Mouse (Mus musculus) hindbrain, embryonic 16.5 days (tissue): ENCODE results near the gene Ugcg. TPM values are rescaled to one million over a fixed set of nuclear protein-coding genes. Genes with fewer than 3 reads are reported as not detected.

Experiments used
- ATAC-seq: fragments of 200-750 bp; cut with Nextera tagmentation; 2 replicates; pipeline ENCODE4 v1.8.0; 2017; ENCODE audit warnings: moderate TSS enrichment, moderate library complexity
- H3K27ac ChIP-seq: fragments of 300-500 bp; sonication (generic); 2 replicates; pipeline ENCODE4 v1.5.1; 2014; ENCODE audit warnings: low read depth, mild to moderate bottlenecking, control low read depth, low read length, moderate library complexity
- H3K27me3 ChIP-seq: fragments of 300-500 bp; sonication (generic); replicated peaks from 2 replicates; pipeline ENCODE4 v1.6.1; 2014; ENCODE audit warnings: low read length; ENCODE audit not compliant: control insufficient read depth, insufficient read depth
- H3K36me3 ChIP-seq: fragments of 300-500 bp; sonication (generic); 2 replicates; pipeline ENCODE4 v1.6.1; 2014; ENCODE audit warnings: mild to moderate bottlenecking, low read length, moderate library complexity, mixed read lengths; ENCODE audit not compliant: control insufficient read depth, insufficient read depth
- H3K4me1 ChIP-seq: fragments of 300-500 bp; sonication (generic); 2 replicates; pipeline ENCODE4 v1.6.1; 2014; ENCODE audit warnings: low read depth, low read length; ENCODE audit not compliant: control insufficient read depth, insufficient read depth
- H3K4me2 ChIP-seq: fragments of 300-500 bp; sonication (generic); 2 replicates; pipeline ENCODE4 v1.6.1; 2014; ENCODE audit warnings: mild to moderate bottlenecking, low read length, control low read depth, moderate library complexity
- H3K4me3 ChIP-seq: fragments of 300-500 bp; sonication (generic); 2 replicates; pipeline ENCODE4 v1.5.1; 2014; ENCODE audit warnings: mild to moderate bottlenecking, low read length, control low read depth, moderate library complexity
- H3K9ac ChIP-seq: fragments of 300-500 bp; sonication (generic); 2 replicates; pipeline ENCODE4 v1.6.1; 2014; ENCODE audit warnings: low read depth, mild to moderate bottlenecking, control low read depth, low read length, moderate library complexity
- H3K9me3 ChIP-seq: fragments of 300-500 bp; sonication (generic); 2 replicates; pipeline ENCODE4 v1.6.1; 2014; ENCODE audit warnings: mild to moderate bottlenecking, low read length, moderate library complexity; ENCODE audit not compliant: control insufficient read depth
- WGBS: fragments of 180-500 bp; shearing (Covaris S2); extraction: QIAGEN DNeasy Blood & Tissue Kit; methylation state at CpG from one replicate; pipeline ENCODE4 v1.1.7; 2014; 5-methylcytosine and 5-hydroxymethylcytosine counted together
- polyA plus RNA-seq: library from polyadenylated mRNA; unstranded; fragments of >200 nt; fragmentation: Nextera tagmentation; extraction: Ambion mirVana; gene quantifications from 2 replicates; pipeline ENCODE4 v1.2.1, GENCODE M21; 2015

Ugcg gene
- polyA plus RNA-seq, 1 experiment from 2014 or later: 15.8 TPM

- Histone ChIP-seq H3K36me3 (no peaks in the 10 kb centered on the region), H3K4me1 (no peaks in the 10 kb centered on the region), H3K4me3 (no peak overlapping the region), H3K27ac (no peak overlapping the region), H3K4me2 (no peak overlapping the region), H3K9me3 (no peaks in the 10 kb centered on the region), H3K27me3 (no peaks in the 10 kb centered on the region), H3K9ac (no peak overlapping the region)
- WGBS: 96% methylated on average over 8 of the region's 10 CpGs
- no peak for ATAC-seq
Measured at GRCm38 (mm10) chr4:59234014-59234413, 45.0 kb downstream of the Ugcg start.

GRCm38 (mm10) chr4:59234451-59235216 is 45.6 kb downstream of the Ugcg start:
- H3K36me3 ChIP-seq: no peaks in the 10 kb centered on the region
- no peaks in the 10 kb centered on the region for H3K9me3 ChIP-seq
- no peak overlapping the region for H3K9ac ChIP-seq
- no peak overlapping the region for H3K4me3 ChIP-seq
- H3K4me1 ChIP-seq: no peaks in the 10 kb centered on the region
- 92% methylated on average over 23 of the region's 23 CpGs for WGBS
- ATAC-seq: no peak
- no peaks in the 10 kb centered on the region for H3K27me3 ChIP-seq
- H3K4me2 ChIP-seq: no peak overlapping the region
- no peak overlapping the region for H3K27ac ChIP-seq

- 90% methylated on average over 3 of the region's 3 CpGs for WGBS
- Histone ChIP-seq H3K27ac (no peak overlapping the region), H3K9ac (no peak overlapping the region), H3K36me3 (no peaks in the 10 kb centered on the region), H3K4me2 (no peak overlapping the region), H3K27me3 (no peaks in the 10 kb centered on the region), H3K4me1 (no peaks in the 10 kb centered on the region), H3K9me3 (no peaks in the 10 kb centered on the region), H3K4me3 (no peak overlapping the region)
- ATAC-seq: no peak
Measured at GRCm38 (mm10) chr4:59236362-59236761, 47.3 kb downstream of the Ugcg start.

GRCm38 (mm10) chr4:59238641-59239311 is 49.7 kb downstream of the Ugcg start:
- Histone ChIP-seq H3K36me3 (no peaks in the 10 kb centered on the region), H3K9ac (no peak overlapping the region), H3K27ac (no peak overlapping the region), H3K9me3 (no peaks in the 10 kb centered on the region), H3K4me2 (no peak overlapping the region), H3K4me3 (no peak overlapping the region), H3K27me3 (no peaks in the 10 kb centered on the region), H3K4me1 (no peaks in the 10 kb centered on the region)
- WGBS: 79% methylated on average over 9 of the region's 9 CpGs
- no peak for ATAC-seq

- H3K4me3 ChIP-seq: no peak overlapping the region
- H3K9me3 ChIP-seq: no peaks in the 10 kb centered on the region
- H3K27ac ChIP-seq: no peak overlapping the region
Measured at GRCm38 (mm10) chr4:59239312-59239728, 50.3 kb downstream of the Ugcg start.

GRCm38 (mm10) chr4:59240160-59240559 is 51.1 kb downstream of the Ugcg start:
- Histone ChIP-seq H3K27me3 (no peaks in the 10 kb centered on the region), H3K27ac (no peak overlapping the region), H3K4me3 (no peak overlapping the region), H3K9me3 (no peaks in the 10 kb centered on the region), H3K36me3 (no peaks in the 10 kb centered on the region), H3K4me1 (no peaks in the 10 kb centered on the region), H3K4me2 (no peak overlapping the region), H3K9ac (no peak overlapping the region)
- WGBS: 96% methylated on average over 9 of the region's 9 CpGs
- ATAC-seq: no peak

More at GRCm38 (mm10) chr4:59239312-59239728, 50.3 kb downstream of the Ugcg start:
- no peaks in the 10 kb centered on the region for H3K27me3 ChIP-seq
- H3K9ac ChIP-seq: no peak overlapping the region
- WGBS: 47% methylated on average over 9 of the region's 9 CpGs
- no peak overlapping the region for H3K4me2 ChIP-seq
- ATAC-seq: no peak
- H3K4me1 ChIP-seq: no peaks in the 10 kb centered on the region
- no peaks in the 10 kb centered on the region for H3K36me3 ChIP-seq

- H3K27ac ChIP-seq: no peak overlapping the region
- no peak for ATAC-seq
- WGBS: over 99% methylated on average over 4 of the region's 4 CpGs
- H3K4me3 ChIP-seq: no peak overlapping the region
- H3K36me3 ChIP-seq: no peaks in the 10 kb centered on the region
- H3K4me1 ChIP-seq: no peaks in the 10 kb centered on the region
- no peaks in the 10 kb centered on the region for H3K27me3 ChIP-seq
- H3K9me3 ChIP-seq: no peaks in the 10 kb centered on the region
- no peak overlapping the region for H3K9ac ChIP-seq
- H3K4me2 ChIP-seq: no peak overlapping the region
Measured at GRCm38 (mm10) chr4:59241096-59241495, 52.0 kb downstream of the Ugcg start.

- H3K9me3 ChIP-seq: no peaks in the 10 kb centered on the region
- ATAC-seq: no peak
Measured at GRCm38 (mm10) chr4:59242221-59242620, 53.2 kb downstream of the Ugcg start.

GRCm38 (mm10) chr4:59243802-59244493 is 54.9 kb downstream of the Ugcg start:
- H3K4me1 ChIP-seq: no peaks in the 10 kb centered on the region
- H3K36me3 ChIP-seq: no peaks in the 10 kb centered on the region
- 84% methylated on average over 7 of the region's 7 CpGs for WGBS
- H3K4me3 ChIP-seq: no peak overlapping the region
- H3K27ac ChIP-seq: no peak overlapping the region
- H3K27me3 ChIP-seq: no peaks in the 10 kb centered on the region
- no peak overlapping the region for H3K9ac ChIP-seq
- no peaks in the 10 kb centered on the region for H3K9me3 ChIP-seq
- no peak for ATAC-seq
- H3K4me2 ChIP-seq: no peak overlapping the region

More at GRCm38 (mm10) chr4:59242221-59242620, 53.2 kb downstream of the Ugcg start:
- no peak overlapping the region for H3K27ac ChIP-seq
- H3K9ac ChIP-seq: no peak overlapping the region
- no peaks in the 10 kb centered on the region for H3K4me1 ChIP-seq
- 91% methylated on average over 3 of the region's 3 CpGs for WGBS
- H3K36me3 ChIP-seq: no peaks in the 10 kb centered on the region
- no peak overlapping the region for H3K4me2 ChIP-seq
- H3K4me3 ChIP-seq: no peak overlapping the region
- H3K27me3 ChIP-seq: no peaks in the 10 kb centered on the region
